Comparison of ENCODE assay signal across 9 mouse cellular contexts in genomic region chr14:118322003-118322821, GRCm38 (mm10). TPM values are rescaled to one million over a fixed set of nuclear protein-coding genes. Genes with fewer than 3 reads are reported as not detected.
A peak's percentile ranks its signal among the peaks of the same experiment; 100 is the strongest.
DNase-seq lines count a peak whose midpoint lies in the region; ATAC-seq lines count a peak whose summit lies in the region.
"Had no signal": no experiment of that assay in that cellular context is flagged by ENCODE, and none has a peak within 500 bp of the region (broad histone marks: within the 10 kb centered on the region; RNA-seq: fewer than 3 reads in every experiment).

No protein-coding gene starts in this region.

- no peak for ATAC-seq in lung, embryonic 16.5 days (ENCODE audit: low read depth)
- ATAC-seq in hindbrain, embryonic 11.5 days (ENCODE audit: low FRiP score): peak; percentile 85
- no peak for ATAC-seq in megakaryocyte-erythroid progenitor cell, adult 5-6 weeks (replicated peaks; ENCODE audit: low FRiP score, low TSS enrichment, poor library complexity, severe bottlenecking)

- peak overlapping the region; percentile 36 for H3K4me3 ChIP-seq in lung, embryonic 16.5 days (ENCODE audit: low read length)
- H3K4me3 ChIP-seq in hindbrain, embryonic 11.5 days (ENCODE audit: low read depth, low read length): peak overlapping the region; percentile 6
- H3K4me3 ChIP-seq: left cerebral cortex, adult 2 months had no signal

- peaks cover 6% of the 10 kb centered on the region; the same call in 1 of the 2 replicates for H3K4me1 ChIP-seq in lung, embryonic 16.5 days (replicated peaks; ENCODE audit: control insufficient read depth, insufficient read depth, low read length)
- peaks cover 3% of the 10 kb centered on the region; the same call in 1 of the 2 replicates for H3K4me1 ChIP-seq in hindbrain, embryonic 11.5 days (replicated peaks; ENCODE audit: control insufficient read depth, insufficient read depth, low read length)

- no peaks in the 10 kb centered on the region for H3K36me3 ChIP-seq in lung, embryonic 16.5 days (ENCODE audit: control insufficient read depth, insufficient read depth, low read length)
- no peaks in the 10 kb centered on the region for H3K36me3 ChIP-seq in hindbrain, embryonic 11.5 days (ENCODE audit: control insufficient read depth, insufficient read depth, low read length)
- H3K36me3 ChIP-seq: G1E had no signal

- H3K27me3 ChIP-seq in lung, embryonic 16.5 days (ENCODE audit: control insufficient read depth, insufficient read depth, low read depth, low read length): peaks cover 21% of the 10 kb centered on the region
- H3K27me3 ChIP-seq in hindbrain, embryonic 11.5 days (ENCODE audit: control insufficient read depth, insufficient read depth, low read length): peaks cover 21% of the 10 kb centered on the region

- H3K4me2 ChIP-seq in lung, embryonic 16.5 days (ENCODE audit: low read depth, low read length): peak overlapping the region; percentile 44
- peak overlapping the region; percentile 43 for H3K4me2 ChIP-seq in hindbrain, embryonic 11.5 days (replicated peaks; ENCODE audit: low read depth, low read length)

- 15% methylated on average over 26 of the region's 26 CpGs for WGBS in lung, embryonic 16.5 days
- WGBS in hindbrain, embryonic 11.5 days: 7% methylated on average over 26 of the region's 26 CpGs

- H3K9me3 ChIP-seq in lung, embryonic 16.5 days (ENCODE audit: control insufficient read depth, low read length): no peaks in the 10 kb centered on the region
- no peaks in the 10 kb centered on the region for H3K9me3 ChIP-seq in hindbrain, embryonic 11.5 days (ENCODE audit: control insufficient read depth, low read length)
- H3K9me3 ChIP-seq: G1E had no signal

- H3K27ac ChIP-seq in lung, embryonic 16.5 days (ENCODE audit: low read length): no peak overlapping the region
- H3K27ac ChIP-seq in hindbrain, embryonic 11.5 days (ENCODE audit: low read depth, low read length): no peak overlapping the region
- H3K27ac ChIP-seq: left cerebral cortex, adult 2 months had no signal

- no peak overlapping the region for H3K9ac ChIP-seq in lung, embryonic 16.5 days (ENCODE audit: low read length)
- H3K9ac ChIP-seq in hindbrain, embryonic 11.5 days (ENCODE audit: low read depth, low read length): no peak overlapping the region; the same call in 1 of the 2 replicates

- no peak for DNase-seq in lung, postnatal 10 days
- peak; percentile 65 for DNase-seq in hindbrain, embryonic 11.5 days (ENCODE audit: low spot score)
- DNase-seq in mesoderm, embryonic 11.5 days (ENCODE audit: low read depth, low spot score): peak; percentile 41
- DNase-seq in yolk sac, embryonic 10.5 days (ENCODE audit: low spot score): no peak
- DNase-seq in testis, postnatal 14 days (ENCODE audit: low spot score): no peak

RNA-seq across cellular contexts. Expression of gene Gm9376, which starts 55.5 kb away (rescaled TPM):
- polyA plus RNA-seq in lung, embryonic 16.5 days (2015; fragmentation: Nextera tagmentation; extraction: Ambion mirVana): not detected in 2 replicates
- not detected in 2 replicates for polyA plus RNA-seq in hindbrain, embryonic 11.5 days (2014; fragmentation: Nextera tagmentation; extraction: Ambion mirVana)
- total RNA-seq in megakaryocyte-erythroid progenitor cell, adult 5-6 weeks (2014; fragmentation: Nextera tagmentation): not detected in 2 replicates
- not detected in 2 replicates for total RNA-seq in megakaryocyte-erythroid progenitor cell, adult 5-6 weeks (2017)
- total RNA-seq: G1E; left cerebral cortex, adult 2 months had no signal
- polyA plus RNA-seq: G1E had no signal

Comparison
In these comparisons a context has a peak if more than half of its experiments do, and no peak if none do; other contexts are left out.
1. DNase-seq: peak in hindbrain, embryonic 11.5 days (single experiment) and mesoderm, embryonic 11.5 days (single experiment); none in lung, postnatal 10 days (single experiment), yolk sac, embryonic 10.5 days (single experiment) and testis, postnatal 14 days (single experiment).